Mouse (Mus musculus): ENCODE measurements around the gene Cyp46a1.

The Cyp46a1 gene

GRCm38 (mm10) chr12:108333895-108334445 is at the start of gene Cyp46a1:
TSS of gene Cyp46a1 (plus strand) at chr12:108334381.
- peak; percentile 96 for DNase-seq (ENCODE audit: low read depth, low spot score)

- no peak for DNase-seq (ENCODE audit: low read depth, low spot score)
Observed at GRCm38 (mm10) chr12:108284455-108285224, 49.5 kb upstream of the Cyp46a1 start.

- DNase-seq (ENCODE audit: low read depth, low spot score), result no peak
Observed at GRCm38 (mm10) chr12:108285225-108286011, 48.8 kb upstream of the Cyp46a1 start.

GRCm38 (mm10) chr12:108286381-108286780 is 47.8 kb upstream of the Cyp46a1 start:
- no peak for DNase-seq (ENCODE audit: low read depth, low spot score)

GRCm38 (mm10) chr12:108287011-108287410 is 47.2 kb upstream of the Cyp46a1 start:
- no peak for DNase-seq (ENCODE audit: low read depth, low spot score)

- no peak for DNase-seq (ENCODE audit: low read depth, low spot score)
Observed at GRCm38 (mm10) chr12:108288127-108288880, 45.9 kb upstream of the Cyp46a1 start.

GRCm38 (mm10) chr12:108292419-108292818 is 41.8 kb upstream of the Cyp46a1 start:
- DNase-seq (ENCODE audit: low read depth, low spot score), result peak; percentile 41

- peak; percentile 82 for DNase-seq (ENCODE audit: low read depth, low spot score)
Observed at GRCm38 (mm10) chr12:108292957-108293356, 41.2 kb upstream of the Cyp46a1 start.

- no peak for DNase-seq (ENCODE audit: low read depth, low spot score)
Observed at GRCm38 (mm10) chr12:108294620-108295019, 39.6 kb upstream of the Cyp46a1 start.

GRCm38 (mm10) chr12:108297033-108297432 is 37.1 kb upstream of the Cyp46a1 start:
- DNase-seq (ENCODE audit: low read depth, low spot score), result peak; percentile 31

GRCm38 (mm10) chr12:108301006-108301405 is 33.2 kb upstream of the Cyp46a1 start:
- DNase-seq (ENCODE audit: low read depth, low spot score), result no peak

GRCm38 (mm10) chr12:108303778-108304365 is 30.3 kb upstream of the Cyp46a1 start:
- DNase-seq (ENCODE audit: low read depth, low spot score), result no peak

- no peak for DNase-seq (ENCODE audit: low read depth, low spot score)
Observed at GRCm38 (mm10) chr12:108305172-108305571, 29.0 kb upstream of the Cyp46a1 start.

- peak; percentile 13 for DNase-seq (ENCODE audit: low read depth, low spot score)
Observed at GRCm38 (mm10) chr12:108305812-108306794, 28.1 kb upstream of the Cyp46a1 start, which contains the start of gene Hhipl1. TSS of gene Hhipl1 (plus strand) at chr12:108306270.

GRCm38 (mm10) chr12:108307553-108307952 is 26.6 kb upstream of the Cyp46a1 start:
- DNase-seq (ENCODE audit: low read depth, low spot score), result peak; percentile 65

- DNase-seq (ENCODE audit: low read depth, low spot score), result no peak
Observed at GRCm38 (mm10) chr12:108308363-108308856, 25.8 kb upstream of the Cyp46a1 start.

GRCm38 (mm10) chr12:108309116-108309794 is 24.9 kb upstream of the Cyp46a1 start:
- DNase-seq (ENCODE audit: low read depth, low spot score), result no peak

- DNase-seq (ENCODE audit: low read depth, low spot score), result no peak
Observed at GRCm38 (mm10) chr12:108310041-108310440, 24.1 kb upstream of the Cyp46a1 start.

GRCm38 (mm10) chr12:108310456-108311027 is 23.6 kb upstream of the Cyp46a1 start:
- no peak for DNase-seq (ENCODE audit: low read depth, low spot score)
